Mouse (Mus musculus) left cerebral cortex, postnatal 4 days (tissue): ENCODE results near the gene Fabp1. TPM values are rescaled to one million over a fixed set of nuclear protein-coding genes. Genes with fewer than 3 reads are reported as not detected.

Experiments
- total RNA-seq, 2 experiments: library from RNA; stranded (reverse); gene quantifications; 2 replicates each; pipeline ENCODE4 v1.2.3; 2021

The Fabp1 gene
- total RNA-seq, 2 experiments from 2014 or later, result not detected

Other genes with a start within 250 kb of the Fabp1 start
- not detected for gene Foxi3, start 243.3 kb upstream of the Fabp1 start, total RNA-seq
- 1 to 10 TPM; 2.0 to 2.9 TPM for gene Thnsl2, start 55.4 kb upstream of the Fabp1 start, total RNA-seq
- 10 to 100 TPM; 11.0 to 12.2 TPM for gene Krcc1, start 71.8 kb downstream of the Fabp1 start, total RNA-seq
- gene Smyd1, start 122.4 kb downstream of the Fabp1 start, total RNA-seq, result 1 to 10 TPM; 1.8 to 2.3 TPM
- not detected for gene Cd8b1, start 123.0 kb downstream of the Fabp1 start, total RNA-seq
- not detected for gene Cd8a, start 173.6 kb downstream of the Fabp1 start, total RNA-seq
- 10 to 100 TPM; 53.5 to 54.3 TPM for gene Rmnd5a, start 240.8 kb downstream of the Fabp1 start, total RNA-seq